ENCODE assay signal across 29 mouse cellular contexts in genomic region chr7:24290106-24290693, GRCm38 (mm10). TPM values are rescaled to one million over a fixed set of nuclear protein-coding genes. Genes with fewer than 3 reads are reported as not detected.
"Had no signal": no experiment of that assay in that cellular context is flagged by ENCODE, and none has a peak within 500 bp of the region (broad histone marks: within the 10 kb centered on the region; RNA-seq: fewer than 3 reads in every experiment).

No protein-coding gene starts in this region.

- H3K4me3 ChIP-seq: kidney, embryonic 15.5 days; left cerebral cortex, adult 2 months; liver, embryonic 13.5 days; midbrain, embryonic 10.5 days; neural tube, embryonic 13.5 days; stomach, embryonic 15.5 days had no signal

- DNase-seq: kidney, adult 8-10 months; kidney, postnatal 10 days; kidney, postnatal 36 days; layer of hippocampus, postnatal 36 days; liver, embryonic 13.5 days; lung, adult 2 months; lung, postnatal 14 days; lung, postnatal 4 days; midbrain, embryonic 14.5 days; retina, postnatal 1 day; right cerebral cortex, postnatal 25 days; spleen, adult 18-20 months; thymus, postnatal 25 days had no signal

- H3K27me3 ChIP-seq: kidney, embryonic 15.5 days; liver, embryonic 13.5 days; neural tube, embryonic 13.5 days; stomach, embryonic 15.5 days had no signal

- H3K9ac ChIP-seq: kidney, embryonic 15.5 days; liver, embryonic 13.5 days; neural tube, embryonic 13.5 days; stomach, embryonic 15.5 days had no signal

- H3K27ac ChIP-seq: kidney, embryonic 15.5 days; left cerebral cortex, adult 2 months; liver, embryonic 13.5 days; midbrain, embryonic 10.5 days; neural tube, embryonic 13.5 days; stomach, embryonic 15.5 days had no signal

- H3K9me3 ChIP-seq: kidney, embryonic 15.5 days; liver, embryonic 13.5 days; midbrain, embryonic 10.5 days; neural tube, embryonic 13.5 days; stomach, embryonic 15.5 days had no signal

- H3K4me1 ChIP-seq: kidney, embryonic 15.5 days; midbrain, embryonic 10.5 days; neural tube, embryonic 13.5 days; stomach, embryonic 15.5 days had no signal

- H3K4me2 ChIP-seq: kidney, embryonic 15.5 days; liver, embryonic 13.5 days; neural tube, embryonic 13.5 days; stomach, embryonic 15.5 days had no signal

RNA-seq across cellular contexts. Expression of gene Tescl, which starts 43.5 kb away (rescaled TPM):
- total RNA-seq: layer of hippocampus, adult 8-10 months; layer of hippocampus, postnatal 10 days; layer of hippocampus, postnatal 36 days; left cerebral cortex, adult 2 months; left cerebral cortex, postnatal 10 days; left cerebral cortex, postnatal 36 days; liver, adult 2 months; megakaryocyte progenitor cell, adult 5-6 weeks; neutrophil, adult 5-6 weeks had no signal
- polyA plus RNA-seq: limb, embryonic 11.5 days; liver, adult 2 months; liver, embryonic 13.5 days; liver, embryonic 16.5 days; lung, embryonic 16.5 days; midbrain, embryonic 14.5 days; stomach, embryonic 15.5 days; thymus, postnatal 0 days had no signal
